In genomic region chr7:38129986-38130729, GRCm38 (mm10) we compare ENCODE assay signal across 14 mouse cellular contexts. TPM values are rescaled to one million over a fixed set of nuclear protein-coding genes. Genes with fewer than 3 reads are reported as not detected.
DNase-seq lines count a peak whose midpoint lies in the region; ATAC-seq and TF ChIP-seq lines count a peak whose summit lies in the region.
"Had no signal": no experiment of that assay in that cellular context is flagged by ENCODE, and none has a peak within 500 bp of the region (broad histone marks: within the 10 kb centered on the region; RNA-seq: fewer than 3 reads in every experiment).

No protein-coding gene starts in this region.

- no peaks in the 10 kb centered on the region for H3K27me3 ChIP-seq in hindbrain, embryonic 15.5 days
- H3K27me3 ChIP-seq in hindbrain, embryonic 10.5 days (ENCODE audit: insufficient read depth, poor library complexity, severe bottlenecking) = no peaks in the 10 kb centered on the region
- H3K27me3 ChIP-seq in ES-Bruce4 (ENCODE audit: control insufficient read depth, insufficient read depth, low read length, poor library complexity, severe bottlenecking) = no peaks in the 10 kb centered on the region
- H3K27me3 ChIP-seq in embryonic facial prominence, embryonic 10.5 days (replicated peaks; ENCODE audit: low read depth, poor library complexity, severe bottlenecking) = no peaks in the 10 kb centered on the region
- H3K27me3 ChIP-seq in limb, embryonic 14.5 days (ENCODE audit: control insufficient read depth, insufficient read depth, low read length) = no peaks in the 10 kb centered on the region
- H3K27me3 ChIP-seq: heart, embryonic 15.5 days had no signal

- H3K36me3 ChIP-seq in hindbrain, embryonic 15.5 days = no peaks in the 10 kb centered on the region
- no peaks in the 10 kb centered on the region for H3K36me3 ChIP-seq in hindbrain, embryonic 10.5 days
- H3K36me3 ChIP-seq in ES-Bruce4 (ENCODE audit: control insufficient read depth, insufficient read depth, low read length, poor library complexity, severe bottlenecking) = no peaks in the 10 kb centered on the region
- no peaks in the 10 kb centered on the region for H3K36me3 ChIP-seq in embryonic facial prominence, embryonic 10.5 days (replicated peaks)
- H3K36me3 ChIP-seq in limb, embryonic 14.5 days (ENCODE audit: control insufficient read depth, insufficient read depth, low read length) = no peaks in the 10 kb centered on the region
- H3K36me3 ChIP-seq: heart, embryonic 15.5 days had no signal

- no peak overlapping the region for H3K27ac ChIP-seq in hindbrain, embryonic 15.5 days (replicated peaks)
- no peak overlapping the region for H3K27ac ChIP-seq in hindbrain, embryonic 10.5 days
- no peak overlapping the region for H3K27ac ChIP-seq in ES-Bruce4 (ENCODE audit: insufficient read depth, low read length)
- peak overlapping the region; percentile 65 for H3K27ac ChIP-seq in embryonic facial prominence, embryonic 10.5 days (replicated peaks)
- 0 out of 2 replicates have a peak overlapping the region, but pooled peaks have one; percentile 13 for H3K27ac ChIP-seq in limb, embryonic 14.5 days (replicated peaks; ENCODE audit: low read depth, low read length)
- H3K27ac ChIP-seq: heart, embryonic 15.5 days had no signal

- no peak overlapping the region for H3K4me3 ChIP-seq in hindbrain, embryonic 15.5 days
- no peak overlapping the region for H3K4me3 ChIP-seq in hindbrain, embryonic 10.5 days
- no peak overlapping the region for H3K4me3 ChIP-seq in ES-Bruce4 (ENCODE audit: low read depth, low read length)
- no peak overlapping the region for H3K4me3 ChIP-seq in embryonic facial prominence, embryonic 10.5 days
- 0 out of 2 replicates have a peak overlapping the region, but pooled peaks have one; percentile 5 for H3K4me3 ChIP-seq in limb, embryonic 14.5 days (replicated peaks; ENCODE audit: low read length)
- H3K4me3 ChIP-seq: heart, embryonic 15.5 days; myocyte had no signal

- no peak for DNase-seq in hindbrain, embryonic 10.5 days (ENCODE audit: low spot score)
- DNase-seq in embryonic facial prominence, embryonic 10.5 days (ENCODE audit: low spot score) = peak; percentile 44
- DNase-seq in limb, embryonic 14.5 days (ENCODE audit: low spot score) = peak; percentile 17
- DNase-seq in urinary bladder, adult 2 months (ENCODE audit: low spot score) = no peak
- no peak for DNase-seq in frontal cortex, postnatal 14 days (ENCODE audit: low spot score in 2 of 2)
- DNase-seq in urinary bladder, postnatal 25 days (ENCODE audit: low spot score) = no peak
- DNase-seq: cerebellum, adult 11 months; heart, adult 11 months; kidney, postnatal 14 days; liver, postnatal 0 days had no signal

- no peak for TF ChIP-seq CTCF in ES-Bruce4 (IDR thresholded peaks at IDR 0.05; ENCODE audit: low read depth, low read length)

- no peak overlapping the region for H3K9ac ChIP-seq in hindbrain, embryonic 15.5 days
- 0 out of 2 replicates have a peak overlapping the region, but pooled peaks have one; percentile 14 for H3K9ac ChIP-seq in ES-Bruce4 (ENCODE audit: low read depth, poor library complexity, severe bottlenecking)
- H3K9ac ChIP-seq in limb, embryonic 14.5 days (ENCODE audit: low read depth, low read length, severe bottlenecking) = no peak overlapping the region
- H3K9ac ChIP-seq: heart, embryonic 15.5 days; liver, postnatal 0 days had no signal

- no peak overlapping the region for H3K4me2 ChIP-seq in hindbrain, embryonic 15.5 days
- peak overlapping the region; percentile 9; the same call in 1 of the 2 replicates for H3K4me2 ChIP-seq in limb, embryonic 14.5 days (replicated peaks; ENCODE audit: low read depth, low read length, severe bottlenecking)
- H3K4me2 ChIP-seq: heart, embryonic 15.5 days had no signal

- H3K9me3 ChIP-seq in hindbrain, embryonic 15.5 days = no peaks in the 10 kb centered on the region
- no peaks in the 10 kb centered on the region for H3K9me3 ChIP-seq in hindbrain, embryonic 10.5 days
- no peaks in the 10 kb centered on the region for H3K9me3 ChIP-seq in ES-Bruce4 (replicated peaks; ENCODE audit: control insufficient read depth, insufficient read depth, low read length, poor library complexity, severe bottlenecking)
- no peaks in the 10 kb centered on the region for H3K9me3 ChIP-seq in embryonic facial prominence, embryonic 10.5 days
- no peaks in the 10 kb centered on the region for H3K9me3 ChIP-seq in limb, embryonic 14.5 days (ENCODE audit: control insufficient read depth, low read length)
- H3K9me3 ChIP-seq: heart, embryonic 15.5 days had no signal

- peaks cover 9% of the 10 kb centered on the region; the same call in 1 of the 2 replicates for H3K4me1 ChIP-seq in hindbrain, embryonic 15.5 days (replicated peaks)
- peaks cover 13% of the 10 kb centered on the region for H3K4me1 ChIP-seq in hindbrain, embryonic 10.5 days (replicated peaks)
- no peaks in the 10 kb centered on the region for H3K4me1 ChIP-seq in ES-Bruce4 (ENCODE audit: control insufficient read depth, insufficient read depth, low read length)
- H3K4me1 ChIP-seq in embryonic facial prominence, embryonic 10.5 days = peaks cover 22% of the 10 kb centered on the region
- H3K4me1 ChIP-seq in limb, embryonic 14.5 days (ENCODE audit: control insufficient read depth, insufficient read depth, low read length) = peaks cover 18% of the 10 kb centered on the region
- H3K4me1 ChIP-seq: heart, embryonic 15.5 days had no signal

- TF ChIP-seq EP300 in ES-Bruce4 (IDR thresholded peaks at IDR 0.05; ENCODE audit: insufficient read depth, low read depth, low read length) = no peak

- 47% methylated on average over 26 of the region's 26 CpGs for WGBS in hindbrain, embryonic 15.5 days
- 75% methylated on average over 26 of the region's 26 CpGs for WGBS in hindbrain, embryonic 10.5 days
- WGBS in embryonic facial prominence, embryonic 10.5 days = 68% methylated on average over 26 of the region's 26 CpGs
- 6% methylated on average over 26 of the region's 26 CpGs for WGBS in limb, embryonic 14.5 days

- no peak for TF ChIP-seq POLR2A in ES-Bruce4 (IDR thresholded peaks at IDR 0.05; ENCODE audit: insufficient read depth, low read length)
- no peak for TF ChIP-seq POLR2A in limb, embryonic 14.5 days (IDR thresholded peaks at IDR 0.05; ENCODE audit: borderline replicate concordance, extremely low read depth, insufficient read depth, insufficient read length)

- 0 out of 2 replicates have a peak, but pooled peaks have one; percentile 37 for ATAC-seq in hindbrain, embryonic 15.5 days (ENCODE audit: low FRiP score, low read depth)
- peak; percentile 32 for ATAC-seq in limb, embryonic 14.5 days (ENCODE audit: low FRiP score, low read depth)
- ATAC-seq: liver, postnatal 0 days had no signal

RNA-seq across cellular contexts. Expression of gene Ccne1, which starts 22.8 kb away (rescaled TPM):
- polyA plus RNA-seq in hindbrain, embryonic 15.5 days (2015; fragmentation: Nextera tagmentation; extraction: Ambion mirVana) = 19.4 and 20.4 TPM in 2 replicates
- polyA plus RNA-seq in hindbrain, embryonic 10.5 days (2016; fragmentation: Nextera tagmentation; extraction: Ambion mirVana) = 66.1 and 92.1 TPM in 2 replicates
- polyA plus RNA-seq in ES-Bruce4 (2011; ENCODE audit: insufficient read depth, insufficient read length, low read depth, missing spikeins) = 94.4 and 105 TPM in 2 replicates
- 130 and 134 TPM in 2 replicates for polyA plus RNA-seq in embryonic facial prominence, embryonic 10.5 days (2016; fragmentation: Nextera tagmentation; extraction: Ambion mirVana)
- 59.9 and 66.6 TPM in 2 replicates for polyA plus RNA-seq in limb, embryonic 14.5 days (2012; rRNA removed)
- 67.8 and 71.8 TPM in 2 replicates for polyA plus RNA-seq in limb, embryonic 14.5 days (2014; fragmentation: Nextera tagmentation; extraction: Ambion mirVana)
- polyA plus RNA-seq in urinary bladder, adult 2 months (2012; rRNA removed) = 3.1 and 3.6 TPM in 2 replicates

RNA-seq across cellular contexts. Expression of gene 1600014C10Rik, which starts 52.9 kb away (rescaled TPM):
- polyA plus RNA-seq in hindbrain, embryonic 15.5 days (2015; fragmentation: Nextera tagmentation; extraction: Ambion mirVana) = 30.8 and 31.1 TPM in 2 replicates
- 15.1 and 15.2 TPM in 2 replicates for polyA plus RNA-seq in hindbrain, embryonic 10.5 days (2016; fragmentation: Nextera tagmentation; extraction: Ambion mirVana)
- 5.3 and 7.0 TPM in 2 replicates for polyA plus RNA-seq in ES-Bruce4 (2011; ENCODE audit: insufficient read depth, insufficient read length, low read depth, missing spikeins)
- polyA plus RNA-seq in embryonic facial prominence, embryonic 10.5 days (2016; fragmentation: Nextera tagmentation; extraction: Ambion mirVana) = 15.5 and 17.4 TPM in 2 replicates
- 11.4 and 12.4 TPM in 2 replicates for polyA plus RNA-seq in limb, embryonic 14.5 days (2012; rRNA removed)
- polyA plus RNA-seq in limb, embryonic 14.5 days (2014; fragmentation: Nextera tagmentation; extraction: Ambion mirVana) = 15.8 and 17.6 TPM in 2 replicates
- 52.4 and 56.0 TPM in 2 replicates for polyA plus RNA-seq in urinary bladder, adult 2 months (2012; rRNA removed)

Comparison
In these comparisons a context has a peak if more than half of its experiments do, and no peak if none do; other contexts are left out.
1. H3K27ac ChIP-seq: peak in embryonic facial prominence, embryonic 10.5 days (single experiment) and limb, embryonic 14.5 days (single experiment); none in hindbrain, embryonic 15.5 days (single experiment), hindbrain, embryonic 10.5 days (single experiment) and ES-Bruce4 (single experiment).
2. DNase-seq: peak in embryonic facial prominence, embryonic 10.5 days (single experiment) and limb, embryonic 14.5 days (single experiment); none in hindbrain, embryonic 10.5 days (single experiment), urinary bladder, adult 2 months (single experiment), frontal cortex, postnatal 14 days (0 of 2) and urinary bladder, postnatal 25 days (single experiment).